Mouse (Mus musculus) testis, adult 2 months (tissue): Measurements from ENCODE around the gene Il10rb. TPM values are rescaled to one million over a fixed set of nuclear protein-coding genes. Genes with fewer than 3 reads are reported as not detected.

Experiments
- H3K27ac ChIP-seq: fragments of 200-500 bp; 2 replicates; pipeline ENCODE4 v1.5.1; 2012; ENCODE audit warnings: low read depth, low read length; ENCODE audit not compliant: control insufficient read depth, insufficient read depth
- H3K27me3 ChIP-seq: fragments of 200-500 bp; 2 replicates; pipeline ENCODE4 v1.6.1; 2012; ENCODE audit warnings: mild to moderate bottlenecking, low read length, moderate library complexity; ENCODE audit not compliant: control insufficient read depth, insufficient read depth
- H3K36me3 ChIP-seq: fragments of 200-500 bp; 2 replicates; pipeline ENCODE4 v1.6.1; 2012; ENCODE audit warnings: mild to moderate bottlenecking, low read length; ENCODE audit not compliant: control insufficient read depth, insufficient read depth
- H3K4me1 ChIP-seq: fragments of 200-500 bp; 2 replicates; pipeline ENCODE4 v1.6.1; 2012; ENCODE audit warnings: low read length; ENCODE audit not compliant: control insufficient read depth, insufficient read depth
- H3K4me3 ChIP-seq: fragments of 200-500 bp; 2 replicates; pipeline ENCODE4 v1.5.1; 2012; ENCODE audit warnings: low read depth, mild to moderate bottlenecking, low read length, moderate library complexity, mixed read lengths; ENCODE audit not compliant: control insufficient read depth
- CTCF ChIP-seq: fragments of 200-500 bp; IDR thresholded peaks from 2 replicates; pipeline ENCODE4 v1.5.1; 2012; ENCODE audit warnings: low read depth, mild to moderate bottlenecking, inconsistent platforms, low read length, moderate library complexity; ENCODE audit not compliant: control insufficient read depth, insufficient read depth, insufficient replicate concordance
- POLR2A ChIP-seq: fragments of 200-500 bp; IDR thresholded peaks from 2 replicates; pipeline ENCODE4 v1.6.1; 2012; ENCODE audit warnings: low read depth, mild to moderate bottlenecking, inconsistent platforms, low read length, moderate library complexity; ENCODE audit not compliant: control insufficient read depth
- polyA plus RNA-seq: library from polyadenylated mRNA; depleted of rRNA; stranded (reverse); fragments of >200 nt; gene quantifications from 2 replicates; pipeline ENCODE4 v1.2.3, GENCODE M21; 2012

Il10rb gene
- polyA plus RNA-seq, 1 experiment: 7.2 TPM

GRCm38 (mm10) chr16:91362616-91363272 lies 43.2 kb upstream of the Il10rb start:
- Histone ChIP-seq H3K4me3 (no peak overlapping the region), H3K27ac (no peak overlapping the region)
- TF ChIP-seq CTCF (no peak), POLR2A (no peak)

GRCm38 (mm10) chr16:91363483-91363882 lies 42.5 kb upstream of the Il10rb start:
- H3K27me3 ChIP-seq: no peaks in the 10 kb centered on the region
- 0 out of 2 replicates have a peak overlapping the region, but pooled peaks have one; percentile 11 for H3K27ac ChIP-seq
- no peak overlapping the region for H3K4me3 ChIP-seq
- H3K4me1 ChIP-seq: peaks cover 3% of the 10 kb centered on the region
- H3K36me3 ChIP-seq: no peaks in the 10 kb centered on the region
- no peak for TF ChIP-seq POLR2A

More at GRCm38 (mm10) chr16:91362616-91363272, 43.2 kb upstream of the Il10rb start:
- H3K4me1 ChIP-seq: peaks cover 3% of the 10 kb centered on the region
- no peaks in the 10 kb centered on the region for H3K36me3 ChIP-seq
- no peaks in the 10 kb centered on the region for H3K27me3 ChIP-seq

GRCm38 (mm10) chr16:91366567-91366966 lies 39.4 kb upstream of the Il10rb start:
- Histone ChIP-seq H3K36me3 (no peaks in the 10 kb centered on the region), H3K4me1 (no peaks in the 10 kb centered on the region), H3K27ac (peak overlapping the region; percentile 8; the same call in 1 of the 2 replicates), H3K27me3 (no peaks in the 10 kb centered on the region), H3K4me3 (no peak overlapping the region)
- TF ChIP-seq POLR2A: no peak
- TF ChIP-seq CTCF: no peak

- Histone ChIP-seq H3K4me1 (no peaks in the 10 kb centered on the region), H3K27ac (no peak overlapping the region; the same call in 1 of the 2 replicates), H3K4me3 (no peak overlapping the region), H3K36me3 (no peaks in the 10 kb centered on the region), H3K27me3 (no peaks in the 10 kb centered on the region)
- TF ChIP-seq CTCF (no peak), POLR2A (no peak)
These were observed 38.9 kb upstream of the Il10rb start for GRCm38 (mm10) chr16:91367066-91367465.

- peak within 1 kb of the TSS; percentile 80 for H3K27ac ChIP-seq
These were observed 33.1 kb upstream of the Il10rb start, which contains the start of gene Ifnar2 for GRCm38 (mm10) chr16:91372577-91373472. Gene Ifnar2, plus strand, starts transcription at chr16:91372783.

GRCm38 (mm10) chr16:91373473-91374252 lies 32.3 kb upstream of the Il10rb start:
- peaks cover 2% of the 10 kb centered on the region; the same call in 1 of the 2 replicates for H3K27me3 ChIP-seq
- peak overlapping the region; percentile 37; the same call in 1 of the 2 replicates for H3K27ac ChIP-seq
- H3K36me3 ChIP-seq: no peaks in the 10 kb centered on the region
- no peak for TF ChIP-seq CTCF
- no peak for TF ChIP-seq POLR2A
- peak overlapping the region; percentile 84 for H3K4me3 ChIP-seq
- peaks cover 5% of the 10 kb centered on the region for H3K4me1 ChIP-seq

More at GRCm38 (mm10) chr16:91372577-91373472, 33.1 kb upstream of the Il10rb start, which contains the start of gene Ifnar2:
- H3K27me3 ChIP-seq: peaks cover 2% of the 10 kb centered on the region; the same call in 1 of the 2 replicates
- peak within 1 kb of the TSS; percentile 84 for H3K4me3 ChIP-seq
- no peaks in the 10 kb centered on the region for H3K36me3 ChIP-seq
- 0 out of 2 replicates have a peak, but pooled peaks have one; percentile 14 for TF ChIP-seq POLR2A
- no peak for TF ChIP-seq CTCF
- peaks cover 5% of the 10 kb centered on the region for H3K4me1 ChIP-seq
